In genomic region chr2:130634739-130635411, GRCm38 (mm10) we compare ENCODE assay signal across 8 mouse cellular contexts. TPM values are rescaled to one million over a fixed set of nuclear protein-coding genes. Genes with fewer than 3 reads are reported as not detected.
A peak's percentile ranks its signal among the peaks of the same experiment; 100 is the strongest.
DNase-seq lines count a peak whose midpoint lies in the region; ATAC-seq lines count a peak whose summit lies in the region.

No protein-coding gene starts in this region.

- peak; percentile 21 to 37 for DNase-seq in lung, adult 18-20 months
- no peak for DNase-seq in lung, postnatal 36 days
- peak; percentile 57 to 66 for DNase-seq in cerebellum, postnatal 10 days
- peak; percentile 43 for DNase-seq in kidney, postnatal 10 days
- DNase-seq in midbrain, embryonic 10.5 days (ENCODE audit: low spot score), result peak; percentile 63
- DNase-seq in thymus, adult 18-20 months, result peak; percentile 25 to 31
- DNase-seq in layer of hippocampus, adult 9-11 months, result no peak

- under 1% methylated on average over 38 of the region's 38 CpGs for WGBS in heart, embryonic 12.5 days
- 1% methylated on average over 38 of the region's 38 CpGs for WGBS in midbrain, embryonic 10.5 days

- no peaks in the 10 kb centered on the region for H3K9me3 ChIP-seq in heart, embryonic 12.5 days (replicated peaks)
- H3K9me3 ChIP-seq in midbrain, embryonic 10.5 days (replicated peaks), result no peaks in the 10 kb centered on the region

- H3K27me3 ChIP-seq in heart, embryonic 12.5 days (replicated peaks), result peaks cover 75% of the 10 kb centered on the region
- H3K27me3 ChIP-seq in midbrain, embryonic 10.5 days (ENCODE audit: low read depth, poor library complexity, severe bottlenecking), result peaks cover 91% of the 10 kb centered on the region

- no peak; the same call in 1 of the 2 replicates for ATAC-seq in heart, embryonic 12.5 days (ENCODE audit: insufficient number of reproducible peaks, low FRiP score)

- peaks cover 21% of the 10 kb centered on the region for H3K4me1 ChIP-seq in heart, embryonic 12.5 days (replicated peaks)
- H3K4me1 ChIP-seq in midbrain, embryonic 10.5 days, result peaks cover 55% of the 10 kb centered on the region

- peak overlapping the region; percentile 59 for H3K9ac ChIP-seq in heart, embryonic 12.5 days

- H3K4me3 ChIP-seq in heart, embryonic 12.5 days, result peak overlapping the region; percentile 41
- peak overlapping the region; percentile 55 for H3K4me3 ChIP-seq in midbrain, embryonic 10.5 days

- no peak overlapping the region for H3K27ac ChIP-seq in heart, embryonic 12.5 days (ENCODE audit: poor library complexity, severe bottlenecking)
- peak overlapping the region; percentile 69 for H3K27ac ChIP-seq in midbrain, embryonic 10.5 days (replicated peaks)

- H3K36me3 ChIP-seq in heart, embryonic 12.5 days, result no peaks in the 10 kb centered on the region
- no peaks in the 10 kb centered on the region for H3K36me3 ChIP-seq in midbrain, embryonic 10.5 days

- peak overlapping the region; percentile 78 for H3K4me2 ChIP-seq in heart, embryonic 12.5 days

RNA-seq across cellular contexts. Expression of gene Ubox5, which starts 5.0 kb away (rescaled TPM):
- polyA plus RNA-seq in heart, embryonic 12.5 days (2016; fragmentation: Nextera tagmentation; extraction: Ambion mirVana), result 8.8 TPM in 2 replicates
- 20.3 and 21.5 TPM in 2 replicates for polyA plus RNA-seq in midbrain, embryonic 10.5 days (2016; fragmentation: Nextera tagmentation; extraction: Ambion mirVana)

RNA-seq across cellular contexts. Expression of gene Fastkd5, which starts 5.0 kb away (rescaled TPM):
- 15.6 and 16.1 TPM in 2 replicates for polyA plus RNA-seq in heart, embryonic 12.5 days (2016; fragmentation: Nextera tagmentation; extraction: Ambion mirVana)
- polyA plus RNA-seq in midbrain, embryonic 10.5 days (2016; fragmentation: Nextera tagmentation; extraction: Ambion mirVana), result 21.7 and 22.4 TPM in 2 replicates

RNA-seq across cellular contexts. Expression of gene Lzts3, which starts 7.7 kb away (rescaled TPM):
- 1.8 TPM in 2 replicates for polyA plus RNA-seq in heart, embryonic 12.5 days (2016; fragmentation: Nextera tagmentation; extraction: Ambion mirVana)
- 4.0 and 5.1 TPM in 2 replicates for polyA plus RNA-seq in midbrain, embryonic 10.5 days (2016; fragmentation: Nextera tagmentation; extraction: Ambion mirVana)

RNA-seq across cellular contexts. Expression of gene Ddrgk1, which starts 29.6 kb away (rescaled TPM):
- polyA plus RNA-seq in heart, embryonic 12.5 days (2016; fragmentation: Nextera tagmentation; extraction: Ambion mirVana), result 44.5 and 46.3 TPM in 2 replicates
- polyA plus RNA-seq in midbrain, embryonic 10.5 days (2016; fragmentation: Nextera tagmentation; extraction: Ambion mirVana), result 40.6 and 45.6 TPM in 2 replicates

RNA-seq across cellular contexts. Expression of gene Itpa, which starts 32.5 kb away (rescaled TPM):
- 79.7 and 84.1 TPM in 2 replicates for polyA plus RNA-seq in heart, embryonic 12.5 days (2016; fragmentation: Nextera tagmentation; extraction: Ambion mirVana)
- polyA plus RNA-seq in midbrain, embryonic 10.5 days (2016; fragmentation: Nextera tagmentation; extraction: Ambion mirVana), result 153 and 161 TPM in 2 replicates

Comparison
In these comparisons a context has a peak if more than half of its experiments do, and no peak if none do; other contexts are left out.
1. DNase-seq: peak in lung, adult 18-20 months (2 of 2), cerebellum, postnatal 10 days (2 of 2), kidney, postnatal 10 days (single experiment), midbrain, embryonic 10.5 days (single experiment) and thymus, adult 18-20 months (2 of 2); none in lung, postnatal 36 days (single experiment) and layer of hippocampus, adult 9-11 months (single experiment).